Mouse (Mus musculus) heart, embryonic 14.5 days (tissue): ENCODE results near the gene Ccdc96. TPM values are rescaled to one million over a fixed set of nuclear protein-coding genes. Genes with fewer than 3 reads are reported as not detected.

ENCODE experiments used
- ATAC-seq: fragments of 200-750 bp; cut with Nextera tagmentation; 2 replicates; pipeline ENCODE4 v1.8.0; 2017; ENCODE audit warnings: low read depth, moderate TSS enrichment; ENCODE audit not compliant: insufficient number of reproducible peaks, insufficient read depth, low FRiP score
- H3K27ac ChIP-seq, 2 experiments: fragments of 200-500 bp in 1 of 2; fragments of 300-500 bp in 1 of 2; sonication (generic) in 1 of 2; replicated peaks in 1 of 2; 2 replicates each; pipeline ENCODE4 v1.5.1; 2012 to 2014; ENCODE audit warnings: low read depth in 2 of 2, low read length in 2 of 2, control low read depth in 1 of 2, mild to moderate bottlenecking in 1 of 2, mixed read lengths in 1 of 2; ENCODE audit not compliant: control insufficient read depth in 1 of 2, insufficient read depth in 1 of 2
- H3K27me3 ChIP-seq: fragments of 300-500 bp; sonication (generic); 2 replicates; pipeline ENCODE4 v1.6.1; 2014; ENCODE audit warnings: mild to moderate bottlenecking, low read length, control low read depth; ENCODE audit not compliant: control insufficient read depth, insufficient read depth
- H3K36me3 ChIP-seq: fragments of 300-500 bp; sonication (generic); 2 replicates; pipeline ENCODE4 v1.6.1; 2014; ENCODE audit warnings: mild to moderate bottlenecking, control low read depth, low read length, mixed read lengths; ENCODE audit not compliant: control insufficient read depth, insufficient read depth
- H3K4me1 ChIP-seq, 2 experiments: fragments of 200-500 bp in 1 of 2; fragments of 300-500 bp in 1 of 2; sonication (generic) in 1 of 2; 2 replicates each; pipeline ENCODE4 v1.6.1; 2012 to 2014; ENCODE audit warnings: low read length in 2 of 2, control low read depth in 1 of 2, mixed read lengths in 1 of 2; ENCODE audit not compliant: control insufficient read depth in 2 of 2, insufficient read depth in 2 of 2
- H3K4me2 ChIP-seq: fragments of 300-500 bp; sonication (generic); 2 replicates; pipeline ENCODE4 v1.6.1; 2014; ENCODE audit warnings: mild to moderate bottlenecking, low read length
- H3K4me3 ChIP-seq, 2 experiments: fragments of 200-500 bp in 1 of 2; fragments of 300-500 bp in 1 of 2; sonication (generic) in 1 of 2; 2 replicates each; pipeline ENCODE4 v1.5.1; 2012 to 2014; ENCODE audit warnings: low read length in 2 of 2, mild to moderate bottlenecking in 2 of 2, control low read depth in 1 of 2, low read depth in 1 of 2, moderate library complexity in 1 of 2; ENCODE audit not compliant: control insufficient read depth in 1 of 2, insufficient read depth in 1 of 2
- H3K9ac ChIP-seq: fragments of 300-500 bp; sonication (generic); 2 replicates; pipeline ENCODE4 v1.6.1; 2014; ENCODE audit warnings: mild to moderate bottlenecking, low read length
- H3K9me3 ChIP-seq: fragments of 300-500 bp; sonication (generic); 2 replicates; pipeline ENCODE4 v1.6.1; 2016; ENCODE audit warnings: low read length, control low read depth; ENCODE audit not compliant: control insufficient read depth
- WGBS: fragments of 180-500 bp; shearing (Covaris S2); extraction: QIAGEN DNeasy Blood & Tissue Kit; methylation state at CpG from one replicate; pipeline ENCODE4 v1.1.7; 2014; 5-methylcytosine and 5-hydroxymethylcytosine counted together
- polyA plus RNA-seq: library from polyadenylated mRNA; unstranded; fragments of >200 nt; fragmentation: Nextera tagmentation; extraction: Ambion mirVana; gene quantifications from 2 replicates; pipeline ENCODE4 v1.2.1, GENCODE M21; 2014

Gene Ccdc96
- polyA plus RNA-seq = 0.18 and 0.27 TPM in 2 replicates

DNA sequence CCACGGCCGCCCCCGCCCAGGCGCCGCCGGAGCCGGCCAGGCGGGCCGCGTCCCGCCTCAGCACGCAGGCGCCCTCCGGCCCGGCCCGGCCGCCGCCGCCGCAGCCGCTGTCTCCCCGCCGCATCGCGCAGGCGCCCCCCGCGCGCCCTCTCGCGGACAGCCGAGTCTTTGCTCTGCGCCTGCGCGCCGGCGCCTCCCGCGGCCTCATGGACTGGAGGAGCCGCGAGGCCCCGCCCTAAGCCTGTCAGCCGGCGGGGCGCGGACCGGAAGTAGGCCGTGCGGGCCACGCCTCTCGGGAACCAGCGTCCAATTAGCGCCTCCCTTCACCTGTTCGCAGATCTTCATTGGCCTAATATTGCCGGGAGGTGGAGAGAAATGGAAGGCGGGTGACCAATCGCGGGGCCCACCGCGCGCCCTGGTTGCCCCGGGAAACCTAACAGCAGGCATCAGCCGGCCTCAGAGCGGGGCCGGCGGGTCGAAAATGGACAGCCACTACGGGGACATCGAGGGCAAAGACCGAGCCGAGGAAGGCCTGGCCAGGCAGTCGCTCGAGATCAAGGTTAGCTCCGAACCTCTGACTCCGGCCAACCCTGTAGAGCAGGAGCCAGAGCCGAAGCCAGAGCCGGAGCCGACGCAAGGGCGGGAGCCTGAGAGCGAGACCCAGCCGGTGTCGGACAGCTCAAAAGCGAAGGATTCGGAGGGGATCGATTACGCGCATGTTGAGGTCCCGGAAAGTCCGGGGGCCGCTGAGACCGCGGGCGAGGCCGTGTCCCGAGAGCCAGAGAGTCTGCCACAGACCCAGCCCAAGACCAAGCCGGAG lies at the start of gene Ccdc96, which contains the start of gene Tada2b:
TSS of gene Ccdc96 (plus strand) at position 418 of the 820 bp plus-strand sequence.
TSS of gene Tada2b (minus strand) at position 115 of the 820 bp plus-strand sequence.
- H3K27ac ChIP-seq = peak within 1 kb of the TSS; percentile 56 to 74; a peak in 3 of 4 replicates
- whole genome bisulfite sequencing = under 1% methylated on average over 93 of the region's 97 CpGs
- peak within 1 kb of the TSS; percentile 96 for H3K4me2 ChIP-seq
- peak within 1 kb of the TSS; percentile 93 for H3K4me3 ChIP-seq
- peak; percentile 98 for ATAC-seq
- H3K27me3 ChIP-seq = peaks cover 19% of the 10 kb centered on the region
- peaks cover 11 to 32% of the 10 kb centered on the region in 2 experiments for H3K4me1 ChIP-seq
- peaks cover 4% of the 10 kb centered on the region; the same call in 1 of the 2 replicates for H3K36me3 ChIP-seq
- H3K9ac ChIP-seq = peak within 1 kb of the TSS; percentile 94
- H3K9me3 ChIP-seq = no peaks in the 10 kb centered on the region

DNA sequence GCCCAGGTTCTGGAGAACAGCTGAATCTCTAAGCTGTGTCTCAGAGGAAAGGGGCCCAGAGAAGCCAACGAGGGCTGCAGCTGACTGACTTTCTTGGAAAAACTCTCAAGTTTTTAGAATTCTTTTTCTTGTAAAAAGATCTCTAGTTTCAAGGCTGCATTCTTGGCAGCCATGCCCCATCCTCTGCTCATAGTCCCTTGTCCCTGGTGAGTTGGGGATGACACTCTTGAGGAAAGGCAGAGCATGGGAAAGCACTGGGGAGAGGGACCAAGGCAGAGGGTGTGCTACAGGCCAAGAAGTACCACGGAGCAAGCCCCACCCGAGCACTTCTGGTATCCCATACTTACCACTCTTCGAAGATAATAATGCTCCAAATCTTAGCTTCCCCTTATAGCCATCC lies 47.5 kb upstream of the Ccdc96 start:
- 59% methylated on average over 4 of the region's 4 CpGs for WGBS
- H3K36me3 ChIP-seq = no peaks in the 10 kb centered on the region
- H3K9me3 ChIP-seq = no peaks in the 10 kb centered on the region
- H3K9ac ChIP-seq = no peak overlapping the region
- no peak overlapping the region for H3K4me3 ChIP-seq
- no peak overlapping the region for H3K4me2 ChIP-seq
- ATAC-seq = no peak
- H3K4me1 ChIP-seq = no peaks in the 10 kb centered on the region
- peaks cover 6% of the 10 kb centered on the region for H3K27me3 ChIP-seq
- H3K27ac ChIP-seq = no peak overlapping the region

- Histone ChIP-seq H3K9me3 (no peaks in the 10 kb centered on the region), H3K27me3 (peaks cover 35% of the 10 kb centered on the region), H3K4me2 (no peak overlapping the region), H3K36me3 (no peaks in the 10 kb centered on the region), H3K9ac (no peak overlapping the region), H3K27ac (no peak overlapping the region), H3K4me1 (no peaks in the 10 kb centered on the region), H3K4me3 (no peak overlapping the region)
- 46% methylated on average over 3 of the region's 3 CpGs for WGBS
- ATAC-seq = no peak
These were observed 43.6 kb upstream of the Ccdc96 start for GRCm38 (mm10) chr5:36440741-36441140.

DNA sequence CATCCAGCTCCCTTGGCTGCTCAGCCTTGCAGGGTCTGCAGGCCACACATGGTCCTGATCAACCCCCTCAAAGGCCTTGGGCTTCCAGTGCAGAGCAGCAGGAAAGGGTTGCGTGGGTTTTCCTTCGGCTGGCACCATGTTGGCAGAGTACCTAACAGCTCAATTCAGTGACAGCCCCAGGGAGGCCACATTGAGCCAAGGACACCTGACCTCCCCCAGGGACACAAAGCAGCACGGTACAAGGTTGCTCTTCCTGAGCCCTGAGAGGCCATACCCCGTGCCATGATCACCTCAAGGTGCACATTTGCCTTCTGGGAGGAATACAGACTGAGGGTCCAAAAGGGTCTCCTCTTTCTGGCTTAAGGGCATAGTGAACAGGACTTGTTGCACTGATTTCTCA lies 39.8 kb upstream of the Ccdc96 start:
- Histone ChIP-seq H3K27me3 (peaks cover 60% of the 10 kb centered on the region), H3K4me2 (no peak overlapping the region), H3K36me3 (no peaks in the 10 kb centered on the region), H3K4me3 (no peak overlapping the region), H3K4me1 (peaks cover 4% of the 10 kb centered on the region in 2 experiments), H3K27ac (no peak overlapping the region), H3K9me3 (no peaks in the 10 kb centered on the region), H3K9ac (no peak overlapping the region)
- 42% methylated on average over 4 of the region's 4 CpGs for WGBS
- ATAC-seq = no peak

DNA sequence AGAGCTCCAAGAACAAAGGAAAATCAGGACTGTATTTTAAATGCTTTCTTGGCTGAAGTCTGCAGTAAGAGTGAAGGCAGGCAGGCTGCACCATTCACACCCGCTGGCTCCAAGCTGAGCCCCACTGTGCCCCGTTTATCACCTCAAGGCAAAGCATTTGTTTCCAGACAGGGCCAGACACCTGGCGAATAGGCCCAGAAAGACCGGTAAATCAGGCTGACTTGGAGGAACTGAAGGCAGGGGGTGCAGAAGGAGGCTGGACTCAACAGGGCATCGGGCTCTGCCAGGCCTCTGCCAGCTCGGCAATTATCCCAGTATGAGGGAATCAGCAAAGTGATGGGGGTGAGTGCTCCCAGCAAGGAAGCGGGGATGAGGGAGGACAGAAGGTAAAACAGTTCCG lies 39.4 kb upstream of the Ccdc96 start:
- Histone ChIP-seq H3K9me3 (no peaks in the 10 kb centered on the region), H3K27me3 (peaks cover 60% of the 10 kb centered on the region), H3K27ac (no peak overlapping the region), H3K4me2 (no peak overlapping the region), H3K4me3 (no peak overlapping the region), H3K4me1 (peaks cover 8% of the 10 kb centered on the region in 2 experiments), H3K36me3 (no peaks in the 10 kb centered on the region), H3K9ac (no peak overlapping the region)
- WGBS = 26% methylated on average over 8 of the region's 8 CpGs
- no peak for ATAC-seq

- H3K27me3 ChIP-seq = peaks cover 60% of the 10 kb centered on the region
- H3K27ac ChIP-seq = no peak overlapping the region
- H3K4me2 ChIP-seq = no peak overlapping the region
- H3K36me3 ChIP-seq = no peaks in the 10 kb centered on the region
- no peak for ATAC-seq
- H3K9me3 ChIP-seq = no peaks in the 10 kb centered on the region
- H3K4me1 ChIP-seq = peaks cover 16 to 20% of the 10 kb centered on the region in 2 experiments
- H3K9ac ChIP-seq = no peak overlapping the region
- H3K4me3 ChIP-seq = no peak overlapping the region
- WGBS = 41% methylated on average over 9 of the region's 9 CpGs
These were observed 38.1 kb upstream of the Ccdc96 start for GRCm38 (mm10) chr5:36446166-36446890.

DNA sequence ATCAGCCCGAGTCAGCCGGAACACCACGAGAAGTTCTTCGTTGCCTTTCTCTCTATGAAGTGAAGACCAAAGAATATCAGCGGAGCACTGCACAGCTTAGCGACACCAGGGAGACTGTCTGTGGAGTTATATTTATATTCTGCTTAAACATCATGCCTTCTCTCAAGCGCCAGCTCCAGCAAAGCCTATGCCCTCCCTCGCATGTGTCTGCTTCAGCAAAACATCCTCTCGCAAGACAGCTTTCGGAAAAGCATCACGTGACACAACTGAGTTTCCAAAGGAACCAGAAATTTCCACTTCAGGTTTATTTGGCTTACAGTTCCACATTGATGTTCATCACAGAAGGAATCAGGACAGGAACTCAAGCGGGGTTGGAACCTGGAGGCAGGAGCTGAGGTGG lies 36.5 kb upstream of the Ccdc96 start:
- Histone ChIP-seq H3K9me3 (no peaks in the 10 kb centered on the region), H3K27ac (no peak overlapping the region), H3K4me2 (no peak overlapping the region), H3K36me3 (no peaks in the 10 kb centered on the region), H3K4me1 (peaks cover 19 to 21% of the 10 kb centered on the region in 2 experiments), H3K27me3 (peaks cover 60% of the 10 kb centered on the region), H3K9ac (no peak overlapping the region), H3K4me3 (no peak overlapping the region)
- no peak for ATAC-seq
- WGBS = 89% methylated on average over 12 of the region's 12 CpGs
